17 mouse cellular contexts compared by ENCODE assay signal in genomic region chr16:7193535-7193934, GRCm38 (mm10).
DNase-seq lines count a peak whose midpoint lies in the region; ATAC-seq lines count a peak whose summit lies in the region.
"Had no signal": no experiment of that assay in that cellular context is flagged by ENCODE, and none has a peak within 500 bp of the region (broad histone marks: within the 10 kb centered on the region; RNA-seq: fewer than 3 reads in every experiment).

No protein-coding gene starts in this region.

- ATAC-seq in cerebellum, adult (ENCODE audit: insufficient number of reproducible peaks, low FRiP score, low TSS enrichment): no peak
- ATAC-seq: forebrain, postnatal 0 days; hindbrain, embryonic 16.5 days; intestine, embryonic 16.5 days had no signal

- intact Hi-C loops in left cerebral cortex, postnatal 4 days (cut with DNase I): no loop called here

- DNase-seq in left cerebral cortex, adult 18-20 months (ENCODE audit: low spot score in 2 of 2): peak; percentile 59 to 76
- DNase-seq in left cerebral cortex, postnatal 4 days: no peak
- peak; percentile 35 to 68 for DNase-seq in frontal cortex, adult 2 months (ENCODE audit: extremely low spot score in 1 of 2, low spot score in 1 of 2)
- peak; percentile 53 to 62 for DNase-seq in left cerebral cortex, adult 8-10 months (ENCODE audit: low spot score in 2 of 2)
- DNase-seq in right cerebral cortex, postnatal 10 days (ENCODE audit: low spot score in 2 of 2): peak; percentile 33 to 47
- DNase-seq in adipocyte (ENCODE audit: low spot score): no peak
- no peak for DNase-seq in cerebellum, postnatal 14 days
- DNase-seq: adrenal gland, adult 8-10 months; cerebellum, adult 8-10 months; forebrain, postnatal 0 days; heart, postnatal 36 days; lung, embryonic 14.5 days; retina, postnatal 1 day; thymus, postnatal 14 days had no signal

Comparison
In these comparisons a context has a peak if more than half of its experiments do, and no peak if none do; other contexts are left out.
1. DNase-seq: peak in left cerebral cortex, adult 18-20 months (2 of 2), frontal cortex, adult 2 months (2 of 2), left cerebral cortex, adult 8-10 months (2 of 2) and right cerebral cortex, postnatal 10 days (2 of 2); none in left cerebral cortex, postnatal 4 days (single experiment), adipocyte (single experiment) and cerebellum, postnatal 14 days (0 of 2).